Mouse (Mus musculus): ENCODE results near the gene G0s2. TPM values are rescaled to one million over a fixed set of nuclear protein-coding genes. Genes with fewer than 3 reads are reported as not detected.

Gene G0s2
- total and polyA plus RNA-seq, 3 experiments, result not detected

GRCm38 (mm10) chr1:193229570-193229969 is 43.4 kb downstream of the G0s2 start:
- H3K27me3 ChIP-seq (replicated peaks), result no peaks in the 10 kb centered on the region
- no peak overlapping the region for H3K27ac ChIP-seq (ENCODE audit: insufficient read depth, low read depth)
- no peak overlapping the region for H3K9ac ChIP-seq (ENCODE audit: insufficient read depth, low read depth)
- no peak for TF ChIP-seq RAD21 (IDR thresholded peaks at IDR 0.05; ENCODE audit: low read depth, low read length)
- H3K4me2 ChIP-seq (ENCODE audit: insufficient read depth, low read depth, poor library complexity, severe bottlenecking), result no peak overlapping the region
- H3K4me1 ChIP-seq (ENCODE audit: control insufficient read depth in 1 of 2, insufficient read depth in 2 of 2), result peaks cover 11 to 72% of the 10 kb centered on the region in 2 experiments
- peaks cover 0 to 36% of the 10 kb centered on the region in 2 experiments for H3K36me3 ChIP-seq (replicated peaks in 1 of 2; ENCODE audit: control insufficient read depth in 1 of 2, insufficient read depth in 1 of 2, low read length in 1 of 2)
- H3K9me3 ChIP-seq (replicated peaks; ENCODE audit: low read length), result no peaks in the 10 kb centered on the region
- no peaks in the 10 kb centered on the region for H3K79me2 ChIP-seq (replicated peaks; ENCODE audit: control insufficient read depth, extremely low read depth, insufficient read depth, poor library complexity, severe bottlenecking)
- H3K4me3 ChIP-seq (replicated peaks in 1 of 3; ENCODE audit: low read depth in 2 of 3, low read length in 2 of 3, poor library complexity in 1 of 3), result no peak overlapping the region
- DNase-seq (ENCODE audit: extremely low read depth), result no peak
- dilution Hi-C loops (cut with MboI; ENCODE audit: extremely low pct_ligation_motif_present, extremely low pct_unique_long_range_greater_than_20kb, low sequenced_read_pairs), result no loop called here
- in situ Hi-C loops (cut with MboI; ENCODE audit: low pct_ligation_motif_present, low pct_unique_long_range_greater_than_20kb, low sequenced_read_pairs), result no loop called here

GRCm38 (mm10) chr1:193227537-193227936 is 45.5 kb downstream of the G0s2 start:
- dilution Hi-C loops (cut with MboI; ENCODE audit: extremely low pct_ligation_motif_present, extremely low pct_unique_long_range_greater_than_20kb, low sequenced_read_pairs), result no loop called here
- Histone ChIP-seq H3K79me2 (replicated peaks; ENCODE audit: control insufficient read depth, extremely low read depth, insufficient read depth, poor library complexity, severe bottlenecking) (no peaks in the 10 kb centered on the region), H3K36me3 (replicated peaks in 1 of 2; ENCODE audit: control insufficient read depth in 1 of 2, insufficient read depth in 1 of 2, low read length in 1 of 2) (peaks cover 0 to 51% of the 10 kb centered on the region in 2 experiments), H3K27ac (ENCODE audit: insufficient read depth, low read depth) (no peak overlapping the region), H3K4me2 (ENCODE audit: insufficient read depth, low read depth, poor library complexity, severe bottlenecking) (no peak overlapping the region), H3K4me1 (ENCODE audit: control insufficient read depth in 1 of 2, insufficient read depth in 2 of 2) (peaks cover 11 to 68% of the 10 kb centered on the region in 2 experiments), H3K9ac (ENCODE audit: insufficient read depth, low read depth) (no peak overlapping the region), H3K27me3 (replicated peaks) (no peaks in the 10 kb centered on the region), H3K4me3 (replicated peaks in 1 of 3; ENCODE audit: low read depth in 2 of 3, low read length in 2 of 3, poor library complexity in 1 of 3) (no peak overlapping the region), H3K9me3 (replicated peaks; ENCODE audit: low read length) (no peaks in the 10 kb centered on the region)
- in situ Hi-C loops (cut with MboI; ENCODE audit: low pct_ligation_motif_present, low pct_unique_long_range_greater_than_20kb, low sequenced_read_pairs), result no loop called here
- TF ChIP-seq ZC3H11A (IDR thresholded peaks at IDR 0.05; ENCODE audit: low read depth, low read length), result no peak
- TF ChIP-seq HCFC1 (IDR thresholded peaks at IDR 0.05; ENCODE audit: low read depth, low read length), result no peak
- TF ChIP-seq USF2 (conservative IDR thresholded peaks at IDR 0.05; ENCODE audit: low read depth, low read length), result no peak
- TF ChIP-seq CHD1 (IDR thresholded peaks at IDR 0.05; ENCODE audit: low read depth, low read length), result no peak
- no peak for TF ChIP-seq IRF4 (IDR thresholded peaks at IDR 0.05; ENCODE audit: low read depth, low read length)
- no peak for DNase-seq (ENCODE audit: extremely low read depth)

- DNase-seq (ENCODE audit: extremely low read depth), result no peak
- H3K27me3 ChIP-seq (replicated peaks), result no peaks in the 10 kb centered on the region
- no peak overlapping the region for H3K4me2 ChIP-seq (ENCODE audit: insufficient read depth, low read depth, poor library complexity, severe bottlenecking)
- in situ Hi-C loops (cut with MboI; ENCODE audit: low pct_ligation_motif_present, low pct_unique_long_range_greater_than_20kb, low sequenced_read_pairs), result no loop called here
- no peaks in the 10 kb centered on the region for H3K79me2 ChIP-seq (replicated peaks; ENCODE audit: control insufficient read depth, extremely low read depth, insufficient read depth, poor library complexity, severe bottlenecking)
- H3K4me1 ChIP-seq (ENCODE audit: control insufficient read depth in 1 of 2, insufficient read depth in 2 of 2), result peaks cover 11 to 68% of the 10 kb centered on the region in 2 experiments
- peaks cover 0 to 57% of the 10 kb centered on the region in 2 experiments for H3K36me3 ChIP-seq (replicated peaks in 1 of 2; ENCODE audit: control insufficient read depth in 1 of 2, insufficient read depth in 1 of 2, low read length in 1 of 2)
- dilution Hi-C loops (cut with MboI; ENCODE audit: extremely low pct_ligation_motif_present, extremely low pct_unique_long_range_greater_than_20kb, low sequenced_read_pairs), result no loop called here
- no peak overlapping the region for H3K9ac ChIP-seq (ENCODE audit: insufficient read depth, low read depth)
- TF ChIP-seq MAZ (IDR thresholded peaks at IDR 0.05; ENCODE audit: low read depth, low read length) (no peak), USF2 (conservative IDR thresholded peaks at IDR 0.05; ENCODE audit: low read depth, low read length) (no peak), USF1 (IDR thresholded peaks at IDR 0.05; ENCODE audit: low read depth, low read length) (no peak), CHD2 (IDR thresholded peaks at IDR 0.05; ENCODE audit: low read length) (no peak), TCF12 (IDR thresholded peaks at IDR 0.05; ENCODE audit: low read depth, low read length) (no peak), ETS1 (conservative IDR thresholded peaks at IDR 0.05; ENCODE audit: low read depth, low read length) (no peak), MXI1 (IDR thresholded peaks at IDR 0.05; ENCODE audit: low read depth, low read length) (no peak)
- H3K9me3 ChIP-seq (replicated peaks; ENCODE audit: low read length), result no peaks in the 10 kb centered on the region
- no peak overlapping the region for H3K27ac ChIP-seq (ENCODE audit: insufficient read depth, low read depth)
- no peak overlapping the region for H3K4me3 ChIP-seq (replicated peaks in 1 of 3; ENCODE audit: low read depth in 2 of 3, low read length in 2 of 3, poor library complexity in 1 of 3)
Observed at GRCm38 (mm10) chr1:193226724-193227522, 46.1 kb downstream of the G0s2 start.
